Mouse (Mus musculus): ENCODE data around the gene Vmn2r113. TPM values are rescaled to one million over a fixed set of nuclear protein-coding genes. Genes with fewer than 3 reads are reported as not detected.
"Not testable (repeated sequence)": the region's sequence is repeated elsewhere in the genome, so short reads cannot be mapped to it uniquely, and the experiment has no call there.

Vmn2r113 gene
- not detected in 2 replicates for polyA plus RNA-seq (2014; fragmentation: Nextera tagmentation; extraction: Ambion mirVana)

- no CpG with 5 or more reads among the region's 4 CpGs for WGBS
- H3K4me1 ChIP-seq (ENCODE audit: control insufficient read depth, insufficient read depth, low read length), result not testable (repeated sequence)
Measured at GRCm38 (mm10) chr17:22942684-22943083, at the start of gene Vmn2r113. Vmn2r113 (plus strand) TSS chr17:22942984.

More at GRCm38 (mm10) chr17:22942684-22943083, at the start of gene Vmn2r113:
- ATAC-seq (ENCODE audit: low FRiP score, low TSS enrichment); H3K27me3 ChIP-seq (ENCODE audit: control insufficient read depth, insufficient read depth, low read length); H3K9ac ChIP-seq (replicated peaks; ENCODE audit: low read length); H3K4me3 ChIP-seq (replicated peaks; ENCODE audit: low read depth, low read length); H3K4me2 ChIP-seq (ENCODE audit: low read length); DNase-seq; H3K9me3 ChIP-seq (ENCODE audit: control insufficient read depth, low read length); H3K27ac ChIP-seq (replicated peaks; ENCODE audit: low read depth, low read length); H3K36me3 ChIP-seq (ENCODE audit: control insufficient read depth, insufficient read depth, low read length): not testable (repeated sequence)

Other genes with a start within 250 kb of the Vmn2r113 start
- gene Zfp945, start 75.8 kb upstream of the Vmn2r113 start, polyA plus RNA-seq (2014; fragmentation: Nextera tagmentation; extraction: Ambion mirVana), result 23.5 and 28.1 TPM in 2 replicates
- not detected in 2 replicates for gene Vmn2r-ps130, start 118.2 kb downstream of the Vmn2r113 start, polyA plus RNA-seq (2014; fragmentation: Nextera tagmentation; extraction: Ambion mirVana)